ENCODE assay signal across 15 mouse cellular contexts in genomic region chr14:27000386-27000785, GRCm38 (mm10). TPM values are rescaled to one million over a fixed set of nuclear protein-coding genes. Genes with fewer than 3 reads are reported as not detected.
DNase-seq lines count a peak whose midpoint lies in the region; ATAC-seq and TF ChIP-seq lines count a peak whose summit lies in the region.
"Had no signal": no experiment of that assay in that cellular context is flagged by ENCODE, and none has a peak within 500 bp of the region (broad histone marks: within the 10 kb centered on the region; RNA-seq: fewer than 3 reads in every experiment).

No protein-coding gene starts in this region.

- H3K4me1 ChIP-seq in heart, postnatal 0 days (ENCODE audit: control insufficient read depth, insufficient read depth) = no peaks in the 10 kb centered on the region
- H3K4me1 ChIP-seq in liver, embryonic 12.5 days = peaks cover 34% of the 10 kb centered on the region

- TF ChIP-seq EP300 in heart, postnatal 0 days (IDR thresholded peaks at IDR 0.05; ENCODE audit: low read depth) = no peak

- peak overlapping the region; percentile 10; the same call in 1 of the 2 replicates for H3K4me3 ChIP-seq in heart, postnatal 0 days (ENCODE audit: low read depth, low read length)
- H3K4me3 ChIP-seq in liver, embryonic 12.5 days = peak overlapping the region; percentile 62
- H3K4me3 ChIP-seq: myocyte had no signal

- no peak for DNase-seq in heart, postnatal 0 days (ENCODE audit: low spot score)
- DNase-seq in heart, adult 9 months (ENCODE audit: low spot score in 2 of 2) = no peak
- peak; percentile 19 for DNase-seq in brain, embryonic 14.5 days (ENCODE audit: low read depth)
- DNase-seq in forelimb bud, embryonic 11.5 days (ENCODE audit: low read depth, low spot score) = peak; percentile 13
- DNase-seq in right cerebral cortex, postnatal 14 days = no peak
- DNase-seq: adrenal gland, adult 8-10 months; cerebellum, postnatal 14 days; lung, adult 2 months; right cerebral cortex, postnatal 4 days; thymus, adult 18-20 months had no signal

- TF ChIP-seq POLR2A in brain, embryonic 14.5 days (IDR thresholded peaks at IDR 0.05; ENCODE audit: borderline replicate concordance, extremely low read depth, insufficient read depth, insufficient read length, poor library complexity, severe bottlenecking) = no peak

- H3K27ac ChIP-seq in heart, postnatal 0 days (ENCODE audit: low read depth) = no peak overlapping the region
- H3K27ac ChIP-seq in liver, embryonic 12.5 days = peak overlapping the region; percentile 43; the same call in 1 of the 2 replicates

- TF ChIP-seq CTCF in heart, postnatal 0 days (IDR thresholded peaks at IDR 0.05; ENCODE audit: low read depth) = no peak
- no peak for TF ChIP-seq CTCF in brain, embryonic 14.5 days (IDR thresholded peaks at IDR 0.05; ENCODE audit: borderline replicate concordance, extremely low read depth, insufficient read depth, insufficient read length)

- H3K9me3 ChIP-seq in heart, postnatal 0 days (replicated peaks; ENCODE audit: control insufficient read depth, low read length) = no peaks in the 10 kb centered on the region
- H3K9me3 ChIP-seq in liver, embryonic 12.5 days (replicated peaks) = no peaks in the 10 kb centered on the region
- H3K9me3 ChIP-seq: G1E had no signal

- peak overlapping the region; percentile 40; the same call in 1 of the 2 replicates for H3K4me2 ChIP-seq in heart, postnatal 0 days (ENCODE audit: low read depth, low read length)
- peak overlapping the region; percentile 69 for H3K4me2 ChIP-seq in liver, embryonic 12.5 days

- H3K9ac ChIP-seq in heart, postnatal 0 days (replicated peaks; ENCODE audit: low read depth, low read length) = no peak overlapping the region
- peak overlapping the region; percentile 66 for H3K9ac ChIP-seq in liver, embryonic 12.5 days

- no peak for ATAC-seq in heart, postnatal 0 days (ENCODE audit: insufficient read depth, low read depth)
- peak; percentile 88 for ATAC-seq in liver, embryonic 12.5 days
- no peak for ATAC-seq in frontal cortex, adult (ENCODE audit: low TSS enrichment)

- no peaks in the 10 kb centered on the region for H3K27me3 ChIP-seq in heart, postnatal 0 days (ENCODE audit: control insufficient read depth, insufficient read depth, low read length)
- no peaks in the 10 kb centered on the region; the same call in 1 of the 2 replicates for H3K27me3 ChIP-seq in liver, embryonic 12.5 days (replicated peaks)

- WGBS in heart, postnatal 0 days = 6% methylated on average over 11 of the region's 11 CpGs
- 5% methylated on average over 11 of the region's 11 CpGs for WGBS in liver, embryonic 12.5 days (ENCODE audit: insufficient replicate concordance)

- no peaks in the 10 kb centered on the region for H3K36me3 ChIP-seq in heart, postnatal 0 days (replicated peaks; ENCODE audit: control insufficient read depth, insufficient read depth, low read length)
- H3K36me3 ChIP-seq in liver, embryonic 12.5 days = no peaks in the 10 kb centered on the region
- H3K36me3 ChIP-seq: G1E had no signal

RNA-seq across cellular contexts. Expression of gene Hesx1, which starts 6.2 kb away (rescaled TPM):
- total RNA-seq in heart, postnatal 0 days (2014; rRNA removed; ENCODE audit: low replicate concordance) = not detected in 2 replicates
- polyA plus RNA-seq in heart, postnatal 0 days (2015; fragmentation: Nextera tagmentation; extraction: Ambion mirVana) = 0.16 TPM in 1 of 2 replicates, not detected in the other
- polyA plus RNA-seq in brain, embryonic 14.5 days (2012; rRNA removed) = 0.22 TPM in 1 of 2 replicates, not detected in the other
- 16.0 and 16.8 TPM in 2 replicates for polyA plus RNA-seq in liver, embryonic 12.5 days (2016; fragmentation: Nextera tagmentation; extraction: Ambion mirVana)
- total RNA-seq: G1E had no signal
- polyA plus RNA-seq: G1E; large intestine, adult 2 months; lung, adult 2 months; myocyte had no signal

RNA-seq across cellular contexts. Expression of gene Appl1, which starts 29.4 kb away (rescaled TPM):
- total RNA-seq in heart, postnatal 0 days (2014; rRNA removed; ENCODE audit: low replicate concordance) = 14.9 and 21.1 TPM in 2 replicates
- polyA plus RNA-seq in heart, postnatal 0 days (2015; fragmentation: Nextera tagmentation; extraction: Ambion mirVana) = 26.2 and 26.8 TPM in 2 replicates
- 31.5 and 32.1 TPM in 2 replicates for polyA plus RNA-seq in brain, embryonic 14.5 days (2012; rRNA removed)
- polyA plus RNA-seq in liver, embryonic 12.5 days (2016; fragmentation: Nextera tagmentation; extraction: Ambion mirVana) = 9.2 and 10.0 TPM in 2 replicates

RNA-seq across cellular contexts. Expression of gene Il17rd, which starts 38.4 kb away (rescaled TPM):
- total RNA-seq in heart, postnatal 0 days (2014; rRNA removed; ENCODE audit: low replicate concordance) = 3.5 and 4.2 TPM in 2 replicates
- 0.63 and 0.86 TPM in 2 replicates for polyA plus RNA-seq in heart, postnatal 0 days (2015; fragmentation: Nextera tagmentation; extraction: Ambion mirVana)
- 4.7 and 7.4 TPM in 2 replicates for polyA plus RNA-seq in brain, embryonic 14.5 days (2012; rRNA removed)
- polyA plus RNA-seq in liver, embryonic 12.5 days (2016; fragmentation: Nextera tagmentation; extraction: Ambion mirVana) = 0.27 and 0.32 TPM in 2 replicates
- polyA plus RNA-seq: G1E had no signal

Comparison
In these comparisons a context has a peak if more than half of its experiments do, and no peak if none do; other contexts are left out.
1. DNase-seq: peak in brain, embryonic 14.5 days (single experiment) and forelimb bud, embryonic 11.5 days (single experiment); none in heart, postnatal 0 days (single experiment), heart, adult 9 months (0 of 2) and right cerebral cortex, postnatal 14 days (single experiment).
2. RNA of gene Hesx1, which starts 6.2 kb away (polyA plus RNA-seq): 16.0 to 16.8 TPM in liver, embryonic 12.5 days; 0.22 TPM in brain, embryonic 14.5 days and 0.16 TPM in heart, postnatal 0 days; every median in the first group is over 10 times any median in the second.